Mouse (Mus musculus) layer of hippocampus, postnatal 25 days (tissue): Measurements from ENCODE around the gene Rnf216. TPM values are rescaled to one million over a fixed set of nuclear protein-coding genes. Genes with fewer than 3 reads are reported as not detected.

Experiments
- DNase-seq, 2 experiments: peaks; one replicate each; pipeline ENCODE4 v3.0.0; 2022; ENCODE audit warnings: mixed read lengths in 2 of 2, low spot score in 1 of 2; ENCODE audit errors: extremely low spot score in 1 of 2
- total RNA-seq, 2 experiments: library from RNA; stranded (reverse); gene quantifications; 2 replicates each; pipeline ENCODE4 v1.2.3; 2021

Rnf216 gene
- total RNA-seq, 2 experiments from 2014 or later: 46.6 to 47.5 TPM

DNA sequence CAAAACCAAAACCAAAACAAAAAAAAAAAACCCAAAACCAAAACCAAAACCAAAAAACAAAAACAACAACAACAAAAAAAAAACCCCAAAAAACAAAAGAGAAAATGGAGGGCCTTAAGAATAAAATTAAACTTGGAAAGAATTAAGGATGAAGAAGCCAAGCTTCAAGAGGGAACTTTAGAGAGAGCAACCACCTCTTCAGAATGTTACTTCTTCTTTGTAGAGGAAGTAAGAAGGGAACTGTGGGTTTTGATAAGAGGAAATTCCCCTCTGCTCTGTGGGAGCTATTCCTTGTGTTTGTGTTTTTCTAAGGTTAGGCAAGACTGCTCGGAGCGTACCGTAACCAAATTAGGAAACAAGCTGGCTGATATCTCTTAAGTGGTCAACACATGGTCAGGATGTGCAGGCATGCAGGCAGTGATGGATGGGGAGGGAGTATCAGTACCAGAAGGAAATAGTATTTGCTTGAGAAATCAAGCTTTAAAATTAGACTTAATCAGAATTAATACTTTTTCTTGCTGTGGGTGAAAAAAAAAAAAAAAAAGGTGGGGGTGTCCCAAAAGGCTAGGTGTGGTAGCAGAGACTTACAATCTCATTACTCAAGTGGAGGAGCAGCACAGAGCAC, 57.2 kb downstream of the Rnf216 start:
- DNase-seq: no peak

DNA sequence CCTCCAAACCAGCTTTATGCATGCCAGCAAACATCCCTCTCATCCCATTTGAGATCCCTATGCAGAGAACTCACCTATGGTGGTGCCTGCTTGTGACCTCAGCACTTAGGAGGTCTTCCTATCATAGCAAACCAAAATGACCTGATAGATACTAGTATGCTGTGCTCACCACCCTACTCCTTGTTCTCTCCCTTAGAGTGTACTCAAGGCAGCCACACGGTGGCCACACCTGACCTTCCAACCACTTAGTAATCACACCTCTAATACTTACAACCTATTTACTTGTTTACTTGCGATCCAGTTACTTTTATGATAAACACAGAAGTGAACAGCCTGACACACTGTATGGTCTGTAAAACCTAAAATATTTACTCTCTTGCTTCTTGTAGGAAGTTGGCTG, 58.1 kb downstream of the Rnf216 start:
- no peak for DNase-seq

DNA sequence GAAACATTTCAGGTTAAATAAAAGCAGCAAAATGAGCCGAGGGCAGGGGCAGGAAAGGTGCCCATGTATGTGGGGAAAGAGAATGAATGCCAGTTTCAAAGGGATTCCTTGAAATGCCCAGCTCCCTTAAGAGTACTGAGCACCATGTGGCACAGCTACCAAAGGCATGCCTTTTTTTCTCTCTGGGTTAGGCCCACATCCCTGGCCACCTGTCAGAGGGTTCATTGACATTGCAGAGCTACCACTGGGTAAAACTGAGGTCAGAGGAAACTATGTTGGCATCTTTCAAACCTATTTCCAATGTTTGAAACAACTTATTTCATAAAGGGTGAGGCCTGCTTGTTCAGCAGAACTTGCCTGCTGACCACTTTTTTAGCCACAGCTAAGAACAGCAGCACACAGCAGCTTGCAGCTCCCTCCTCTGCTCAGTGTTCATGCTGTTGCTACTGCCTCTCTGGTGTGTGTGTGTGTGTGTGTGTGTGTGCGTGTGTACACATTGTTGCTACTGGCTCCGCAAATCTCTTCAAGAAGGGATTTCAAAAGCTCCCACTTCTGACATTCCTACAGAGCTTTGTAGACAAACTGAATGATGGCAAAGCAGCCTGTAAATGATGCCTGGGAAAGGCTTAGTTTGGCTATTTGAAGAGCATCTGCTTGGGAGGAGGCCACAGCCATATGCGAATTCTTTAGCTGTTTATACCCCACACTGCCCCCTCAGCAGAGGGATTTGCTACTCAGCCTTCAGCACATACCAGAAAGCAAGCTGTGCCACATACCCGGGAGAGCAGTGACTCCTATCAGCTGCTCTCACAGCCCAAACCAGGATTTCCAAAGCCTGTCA, 59.4 kb downstream of the Rnf216 start:
- DNase-seq: no peak

DNA sequence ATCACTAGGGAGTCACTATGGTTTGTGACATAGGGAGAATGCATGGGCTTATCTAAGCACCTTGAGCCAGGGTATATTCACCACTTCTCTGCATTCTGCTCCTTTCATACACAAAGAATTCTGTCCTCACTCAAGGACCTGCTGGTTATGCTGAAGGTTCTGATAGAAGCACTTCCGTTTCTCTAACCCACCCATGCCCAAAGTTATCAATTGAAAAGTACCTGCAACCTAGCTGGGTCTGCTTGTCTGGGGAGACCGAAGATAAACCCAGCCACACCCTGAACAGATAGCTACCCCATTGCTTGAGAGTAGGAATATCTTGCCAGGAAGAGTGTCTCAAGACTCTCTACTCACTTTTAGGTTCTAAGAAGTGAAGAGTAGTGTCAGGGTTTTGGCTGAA, 60.1 kb downstream of the Rnf216 start:
- no peak for DNase-seq

DNA sequence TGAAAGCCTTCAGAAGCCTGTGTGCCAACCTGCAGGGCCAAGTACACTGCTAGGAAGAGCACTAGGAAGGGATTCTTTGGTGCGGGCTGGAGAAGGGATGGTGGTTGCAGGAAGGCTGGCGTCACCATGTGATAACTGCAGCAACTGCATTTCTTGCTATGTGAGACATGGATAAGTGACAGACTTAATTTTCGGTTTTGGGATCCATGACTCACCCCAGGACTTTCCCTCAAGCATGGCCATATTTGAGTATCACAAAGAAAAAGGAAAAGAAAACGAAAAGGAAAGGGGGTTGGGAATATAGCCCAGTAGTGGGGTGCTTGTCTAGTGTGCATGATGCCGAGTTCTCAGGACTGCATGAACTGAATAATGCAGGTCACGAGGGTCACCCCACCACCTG, 60.9 kb downstream of the Rnf216 start:
- DNase-seq: no peak

DNA sequence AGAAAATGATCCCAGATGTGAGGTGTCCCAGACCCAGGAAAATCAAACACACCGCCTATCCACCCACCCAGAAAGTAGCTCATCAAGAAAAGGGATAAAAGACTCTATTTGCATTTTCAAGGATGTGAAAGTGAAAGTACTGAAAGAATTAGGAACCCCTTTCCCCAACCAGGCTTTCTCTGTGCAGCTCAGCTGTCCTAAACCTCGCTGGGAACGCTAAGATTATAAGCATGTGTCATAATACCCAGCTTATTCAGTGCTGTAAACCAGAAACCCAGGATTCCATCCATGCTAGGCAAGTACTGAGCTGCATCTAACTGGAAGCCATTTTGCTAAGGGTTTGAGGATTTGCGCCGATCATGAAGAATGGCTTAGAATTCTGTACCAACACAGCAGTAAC, 62.5 kb downstream of the Rnf216 start:
- no peak for DNase-seq

DNA sequence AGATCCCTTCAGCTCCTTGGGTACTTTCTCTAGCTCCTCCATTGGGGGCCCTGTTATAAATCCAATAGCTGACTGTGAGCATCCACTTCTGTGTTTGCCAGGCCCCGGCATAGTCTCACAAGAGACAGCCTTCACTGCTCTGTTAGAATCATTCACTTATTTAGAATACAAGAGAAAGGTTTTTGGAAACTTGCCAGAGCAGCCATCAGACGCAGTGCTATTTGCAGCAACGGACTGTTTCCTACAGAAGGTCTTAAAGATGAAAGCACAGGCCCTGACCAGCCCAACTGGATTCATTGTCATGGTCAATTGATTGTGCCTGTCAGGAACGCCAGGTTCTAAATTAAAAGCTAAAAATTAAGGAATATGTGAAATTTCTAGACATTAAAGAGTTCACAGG, 63.0 kb downstream of the Rnf216 start:
- no peak for DNase-seq

DNA sequence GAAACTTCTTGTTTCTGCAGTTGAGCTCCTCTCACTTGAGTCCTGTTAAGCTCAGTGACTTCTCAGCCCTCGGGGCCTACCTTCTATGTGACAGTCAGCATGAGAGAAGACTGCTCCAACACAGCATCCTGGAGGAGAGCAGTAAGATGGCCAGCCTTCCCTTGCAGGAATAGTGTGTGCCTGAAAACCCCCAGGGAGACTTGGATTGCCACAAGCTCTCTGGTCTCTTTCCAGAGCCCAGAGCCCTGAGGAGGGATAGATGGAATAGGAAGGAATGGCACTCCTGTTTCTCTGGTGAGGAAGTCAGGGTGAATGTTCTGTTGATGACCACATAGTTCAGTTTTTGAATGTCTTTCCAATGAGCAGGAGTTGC, 63.8 kb downstream of the Rnf216 start:
- DNase-seq: no peak

DNA sequence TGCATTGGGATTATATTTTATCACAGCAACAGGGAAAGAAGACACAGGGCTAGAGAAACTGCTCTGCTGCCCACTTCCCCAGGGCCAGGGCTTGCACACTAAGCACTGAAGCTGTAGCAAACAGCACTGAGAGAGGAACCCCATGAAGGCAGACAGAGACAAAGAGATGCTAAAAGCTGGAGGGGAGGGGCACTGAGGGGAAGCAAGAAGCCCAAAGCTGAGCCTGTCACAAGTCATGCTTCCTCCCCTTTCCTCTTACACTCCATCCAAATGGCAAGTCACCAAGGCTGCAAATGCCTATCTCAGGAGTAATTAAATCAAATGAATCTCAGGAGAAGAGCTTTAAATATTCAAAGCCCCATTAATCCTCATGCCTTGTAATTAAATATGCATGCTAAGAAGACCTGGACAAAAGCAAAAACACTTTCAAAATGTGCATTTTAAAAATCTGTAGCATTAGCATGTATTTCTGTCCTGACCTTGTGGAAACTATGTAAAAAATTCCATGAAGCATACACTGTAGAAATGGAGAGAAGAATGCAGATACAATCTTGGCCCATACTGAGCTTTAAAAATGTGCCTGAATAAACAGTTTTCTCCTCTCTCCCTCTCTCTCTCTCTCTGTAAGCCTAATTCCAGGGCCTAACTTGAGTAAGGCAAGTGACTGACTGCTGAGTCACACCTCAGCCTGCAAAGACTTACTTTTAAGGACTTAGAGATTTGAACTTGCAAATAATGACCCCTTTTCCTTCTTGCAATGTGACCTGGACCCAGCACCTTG, 64.4 kb downstream of the Rnf216 start:
- no peak for DNase-seq

DNA sequence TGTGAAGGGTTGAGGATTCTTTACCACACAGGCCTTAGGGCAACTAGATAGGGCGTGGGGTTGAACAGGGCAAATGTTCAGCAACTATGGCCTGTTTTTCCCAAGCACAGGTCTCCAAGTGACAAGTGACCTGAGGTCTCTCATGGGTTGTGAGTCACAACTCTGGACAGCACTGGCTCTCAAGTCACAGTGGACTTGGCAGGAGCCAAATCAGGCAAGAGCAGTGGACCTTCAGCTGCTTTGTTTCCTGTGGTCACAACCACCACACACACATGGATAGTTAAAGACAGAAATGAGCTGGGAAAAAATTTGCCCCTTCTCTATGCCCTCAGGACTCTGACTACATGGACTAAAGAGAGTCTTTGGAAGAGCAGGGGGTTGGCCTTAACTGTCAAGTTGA, 65.2 kb downstream of the Rnf216 start:
- DNase-seq: no peak

DNA sequence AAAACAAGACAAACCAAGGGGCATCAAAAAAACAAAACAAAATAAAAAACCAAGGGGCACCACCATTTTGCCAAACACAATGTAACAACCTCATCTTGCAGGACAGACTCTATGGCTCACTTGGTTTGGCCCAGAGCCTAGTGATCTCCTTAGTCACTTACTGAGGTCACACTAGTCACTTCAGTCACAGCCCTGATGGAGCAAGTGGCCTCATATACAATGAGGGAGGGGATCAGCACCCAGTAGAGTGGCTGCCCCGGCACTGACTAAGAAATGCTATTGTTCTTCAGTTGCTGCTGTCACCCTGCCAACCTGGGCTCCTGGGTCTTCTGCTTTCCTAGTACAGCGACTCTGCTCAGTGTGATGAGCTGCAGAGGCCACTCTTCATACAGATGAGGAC, 68.9 kb downstream of the Rnf216 start:
- DNase-seq: no peak

DNA sequence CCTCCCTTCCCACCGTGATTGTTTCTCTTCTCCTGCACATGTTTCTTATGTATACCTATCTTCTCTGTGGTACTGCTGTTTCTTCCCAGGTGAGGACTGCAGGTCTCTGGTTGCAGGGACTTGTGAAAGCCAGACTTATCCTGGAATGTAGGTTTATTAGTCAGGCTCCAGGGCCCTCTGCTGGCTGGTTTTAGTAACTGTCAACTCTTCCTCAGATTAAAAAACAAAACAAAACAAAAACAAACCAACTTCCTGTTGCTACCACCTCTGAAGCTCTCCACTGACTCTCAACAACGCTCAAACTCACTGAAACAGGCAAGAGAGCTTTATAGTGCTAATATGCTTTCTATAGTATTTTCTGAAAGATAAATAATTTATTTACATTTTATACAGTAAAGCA, 69.5 kb downstream of the Rnf216 start:
- no peak for DNase-seq

DNA sequence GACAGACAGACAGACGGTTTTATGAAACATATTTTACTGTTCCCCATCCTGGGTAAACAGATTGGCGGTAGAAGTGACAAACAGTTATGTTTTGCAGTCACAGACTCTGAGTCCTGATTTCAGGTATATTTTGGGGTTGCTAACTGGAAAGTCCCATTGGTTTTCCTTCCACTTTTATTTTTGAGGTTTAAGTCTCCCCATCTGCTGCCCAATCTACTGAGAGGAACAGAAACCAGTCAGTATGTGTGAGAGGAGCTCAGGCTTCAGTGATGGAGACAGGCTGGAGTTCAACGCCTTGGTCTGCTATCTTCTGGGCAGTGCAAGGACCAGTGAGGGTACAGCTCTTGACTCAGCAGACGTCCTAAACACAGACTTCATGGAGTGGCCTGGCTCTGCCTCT, 74.0 kb downstream of the Rnf216 start:
- no peak for DNase-seq

DNA sequence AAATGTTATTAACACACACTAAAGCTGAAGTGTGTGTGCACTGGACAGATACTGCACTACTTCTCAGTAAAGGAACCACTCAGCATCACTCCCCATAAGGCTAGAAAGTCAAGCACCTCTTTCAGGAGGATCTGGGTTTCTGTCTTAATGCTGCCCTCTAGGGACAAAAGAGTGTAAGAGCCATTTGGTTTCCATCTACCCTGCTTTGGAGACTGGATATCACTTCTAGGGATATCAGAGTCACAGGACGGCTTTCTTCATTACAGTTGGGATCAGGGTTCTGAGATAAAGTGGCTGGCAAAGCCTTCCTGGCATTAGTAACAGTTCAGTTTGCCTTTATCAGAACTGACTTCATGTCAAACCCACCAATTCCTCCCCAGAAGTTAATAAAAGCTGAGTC, 75.6 kb downstream of the Rnf216 start:
- DNase-seq: no peak

DNA sequence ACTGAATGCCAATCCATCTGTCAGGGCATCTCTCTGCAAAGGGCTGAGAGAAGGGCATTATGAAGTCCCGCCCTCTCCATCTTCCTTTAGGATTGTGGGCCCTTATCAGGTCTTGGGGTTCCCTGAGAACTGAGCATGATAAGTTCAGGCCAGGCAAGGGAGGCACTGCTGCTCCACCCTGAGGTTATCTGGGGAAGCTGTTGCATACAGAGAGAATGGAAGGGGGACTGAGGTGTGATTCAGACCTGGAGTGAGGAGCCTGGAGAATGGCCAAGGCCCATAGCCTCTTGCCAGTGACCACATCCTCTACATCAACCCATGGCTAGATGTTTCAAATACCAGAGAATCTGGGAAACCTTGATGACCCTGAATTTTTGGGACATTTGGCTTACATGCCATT, 76.7 kb downstream of the Rnf216 start:
- DNase-seq: no peak

DNA sequence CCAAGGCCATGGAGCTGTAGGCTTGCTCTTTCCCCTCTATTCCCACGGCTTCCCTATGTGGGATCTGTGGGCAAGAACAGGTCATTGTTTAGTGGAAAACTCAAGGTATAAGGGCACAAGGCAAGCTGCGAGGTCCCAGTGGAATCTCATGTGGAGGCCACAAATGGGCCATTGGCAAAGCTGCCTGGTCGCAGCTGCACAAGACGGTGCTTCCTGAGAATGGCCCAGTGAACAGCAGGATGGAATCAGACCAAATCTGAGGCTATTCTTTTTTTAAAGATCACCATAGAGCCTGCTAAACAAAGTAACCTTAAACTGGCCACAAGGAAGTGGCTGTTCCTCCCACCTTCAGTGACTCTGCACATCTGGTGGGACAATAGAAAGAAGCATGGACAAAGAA, 77.5 kb downstream of the Rnf216 start:
- no peak for DNase-seq

DNA sequence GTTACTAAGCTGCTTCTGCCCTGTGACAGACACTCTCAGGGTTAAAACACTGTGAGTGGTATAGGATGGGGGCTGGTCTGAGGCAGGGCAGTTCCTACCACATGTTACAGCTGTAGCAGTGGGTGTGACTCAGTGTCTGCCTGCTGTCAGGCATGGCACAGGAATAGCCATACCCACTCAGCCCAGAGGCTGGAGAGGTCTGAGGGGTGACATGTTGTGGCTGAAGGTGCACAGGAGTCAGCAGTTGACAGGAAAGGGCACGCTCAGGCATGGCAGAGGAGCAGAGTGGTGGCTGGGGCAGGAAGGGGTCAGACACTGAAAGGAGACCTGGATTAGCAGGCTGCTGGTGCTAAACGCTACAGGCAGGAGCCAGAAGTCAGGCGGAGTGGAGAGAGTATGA, 78.7 kb downstream of the Rnf216 start:
- DNase-seq: no peak

DNA sequence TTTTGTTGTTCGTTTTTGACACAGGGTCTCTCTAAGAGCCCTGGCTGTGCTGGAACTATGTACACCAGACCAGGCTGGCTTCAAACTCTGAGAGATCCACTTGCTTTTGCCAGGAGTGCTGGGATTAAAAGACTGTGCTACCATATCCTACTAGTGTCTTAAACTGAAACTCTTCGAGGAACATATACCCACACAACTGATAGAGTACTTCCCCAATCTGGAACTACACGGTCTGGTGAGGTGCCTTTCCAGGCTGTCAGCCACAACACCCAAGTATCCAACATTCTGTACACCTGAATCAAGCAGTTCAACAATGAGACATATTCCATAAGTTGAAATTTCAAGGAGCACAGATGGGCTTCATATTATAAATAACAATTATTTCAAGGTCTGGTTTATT, 79.5 kb downstream of the Rnf216 start:
- DNase-seq: no peak

DNA sequence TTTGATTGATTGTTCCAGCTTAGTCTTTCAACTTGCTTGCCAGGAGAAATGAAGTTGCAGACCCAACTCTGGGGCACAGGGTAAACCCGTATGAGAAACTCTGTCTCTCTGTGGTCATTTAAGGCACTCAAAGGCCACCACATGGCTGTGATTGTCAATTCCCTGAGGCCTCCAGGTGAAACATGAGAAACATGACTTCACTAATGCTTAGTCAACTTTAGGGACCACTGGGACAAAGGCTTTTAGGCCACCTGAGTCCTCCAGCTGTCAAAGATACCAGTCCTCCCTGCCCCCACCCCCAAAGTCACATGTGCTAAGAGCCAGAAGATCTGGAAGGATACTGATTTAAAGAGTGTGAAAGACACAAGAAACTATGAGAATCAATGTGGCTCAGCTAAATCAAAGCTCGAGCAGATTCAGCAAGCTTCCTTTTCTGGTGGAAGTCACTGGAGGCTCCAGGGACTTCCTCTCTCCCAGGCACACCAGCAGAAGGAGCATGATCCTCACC, 80.1 kb downstream of the Rnf216 start:
- DNase-seq: no peak

DNA sequence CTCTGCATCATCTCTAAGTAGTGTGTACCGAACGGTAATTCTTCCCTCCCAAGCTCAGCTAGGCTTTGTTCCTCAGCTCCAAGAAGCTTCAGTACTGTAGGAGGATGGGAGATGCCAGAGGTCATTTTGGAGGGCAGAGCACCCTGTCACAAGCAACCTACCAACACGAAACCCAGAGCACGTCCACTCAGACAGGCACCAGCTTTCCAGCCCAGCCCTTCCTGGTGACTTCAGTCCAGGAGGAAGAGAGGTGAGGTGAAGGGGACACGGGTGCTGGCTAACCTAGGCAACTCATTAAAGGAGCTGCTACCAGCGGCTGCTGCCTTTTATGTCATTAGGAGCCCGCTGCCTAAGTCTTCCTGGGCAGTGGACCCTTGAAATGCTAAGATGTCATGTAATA, 81.1 kb downstream of the Rnf216 start:
- no peak for DNase-seq

DNA sequence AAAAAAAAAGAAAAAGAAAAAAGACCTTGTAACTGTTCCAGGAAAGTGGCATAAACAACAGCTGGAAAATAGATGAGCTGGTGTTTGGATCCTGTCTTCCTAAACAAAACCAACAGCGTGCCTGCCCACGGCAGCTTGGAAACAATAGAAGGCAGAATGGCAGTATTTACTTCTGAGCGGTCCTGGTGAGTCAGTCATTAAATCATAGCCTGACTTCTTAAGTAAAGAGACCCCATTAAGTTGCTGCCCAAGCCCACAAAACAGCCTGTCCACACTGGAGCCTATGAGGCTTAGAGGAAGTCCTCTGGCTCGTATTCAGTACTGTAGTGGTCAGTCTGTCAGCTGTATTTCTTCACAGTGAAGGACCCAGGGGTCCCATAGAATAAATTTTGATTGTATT, 81.6 kb downstream of the Rnf216 start:
- no peak for DNase-seq
